Mouse (Mus musculus) E14TG2a.4 (cell line): ENCODE data around the gene A730071L15Rik.

ENCODE experiments used
- H3K27me3 ChIP-seq: 2 replicates; pipeline ENCODE4 v1.6.1; 2014; ENCODE audit warnings: low read length, control low read depth; ENCODE audit not compliant: insufficient read depth
- H3K36me3 ChIP-seq: 2 replicates; pipeline ENCODE4 v1.6.1; 2014; ENCODE audit warnings: low read length, control low read depth; ENCODE audit not compliant: insufficient read depth
- H3K4me1 ChIP-seq: replicated peaks from 2 replicates; pipeline ENCODE4 v1.6.1; 2014; ENCODE audit warnings: low read depth, low read length, control low read depth
- H3K4me3 ChIP-seq: replicated peaks from 2 replicates; pipeline ENCODE4 v1.5.1; 2014; ENCODE audit warnings: mild to moderate bottlenecking, low read length
- H3K9me3 ChIP-seq: 2 replicates; pipeline ENCODE4 v1.6.1; 2014; ENCODE audit warnings: low read length, control low read depth
- CTCF ChIP-seq: conservative IDR thresholded peaks from 2 replicates; pipeline ENCODE4 v1.5.1; 2014; ENCODE audit warnings: low read length
- NANOG ChIP-seq: IDR thresholded peaks from 2 replicates; pipeline ENCODE4 v1.6.1; 2014; ENCODE audit warnings: borderline replicate concordance, low read length, mixed read lengths
- POU5F1 ChIP-seq: IDR thresholded peaks from 2 replicates; pipeline ENCODE4 v1.6.1; 2014; ENCODE audit warnings: low read length, borderline replicate concordance

Gene A730071L15Rik

DNA sequence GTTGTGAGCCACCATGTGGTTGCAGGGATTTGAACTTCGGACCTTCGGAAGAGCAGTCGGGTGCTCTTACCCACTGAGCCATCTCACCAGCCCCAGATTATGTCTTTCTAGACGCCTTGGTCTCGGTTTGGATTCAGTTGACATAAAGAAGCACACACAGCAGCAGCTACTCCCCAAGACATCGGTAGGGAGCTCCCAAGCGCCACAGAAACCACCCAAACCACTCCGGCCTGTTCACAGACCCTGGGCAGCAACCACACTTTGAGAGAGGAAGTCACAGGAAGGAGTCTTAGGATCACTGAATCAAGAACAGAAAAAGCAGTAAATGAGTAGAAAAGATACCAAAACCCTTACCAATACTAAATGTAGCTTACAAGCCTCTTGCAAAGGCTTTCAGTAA is 3.0 kb upstream of the A730071L15Rik start:
- no peak for TF ChIP-seq CTCF
- TF ChIP-seq NANOG = no peak
- TF ChIP-seq POU5F1 = no peak
- Histone ChIP-seq H3K9me3 (no peaks in the 10 kb centered on the region), H3K4me1 (peaks cover 66% of the 10 kb centered on the region), H3K4me3 (no peak overlapping the region), H3K36me3 (peaks cover 55% of the 10 kb centered on the region), H3K27me3 (no peaks in the 10 kb centered on the region)

DNA sequence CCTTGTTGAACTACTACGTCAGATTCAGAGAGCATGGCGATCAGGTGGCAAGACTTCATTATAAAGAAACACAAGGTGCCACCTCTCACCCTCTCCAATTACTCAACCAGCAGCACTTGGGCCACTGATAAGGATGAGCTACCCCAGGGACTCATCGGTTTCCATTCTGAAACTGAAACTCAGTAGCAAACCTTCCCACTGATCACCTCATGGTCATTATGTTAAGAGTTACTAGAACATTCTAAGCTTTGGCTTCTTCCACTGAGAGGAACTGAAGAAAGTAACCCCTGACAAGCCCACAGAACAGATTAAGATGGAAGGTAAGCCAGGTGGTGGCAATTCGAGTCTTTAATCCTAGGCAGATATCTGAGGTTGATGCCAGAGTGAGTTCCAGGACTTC is 1.4 kb upstream of the A730071L15Rik start:
- TF ChIP-seq POU5F1 (no peak), CTCF (no peak), NANOG (no peak)
- Histone ChIP-seq H3K9me3 (no peaks in the 10 kb centered on the region), H3K36me3 (peaks cover 39% of the 10 kb centered on the region), H3K4me3 (peak overlapping the region; percentile 100; the same call in 1 of the 2 replicates), H3K27me3 (no peaks in the 10 kb centered on the region), H3K4me1 (peaks cover 62% of the 10 kb centered on the region)

DNA sequence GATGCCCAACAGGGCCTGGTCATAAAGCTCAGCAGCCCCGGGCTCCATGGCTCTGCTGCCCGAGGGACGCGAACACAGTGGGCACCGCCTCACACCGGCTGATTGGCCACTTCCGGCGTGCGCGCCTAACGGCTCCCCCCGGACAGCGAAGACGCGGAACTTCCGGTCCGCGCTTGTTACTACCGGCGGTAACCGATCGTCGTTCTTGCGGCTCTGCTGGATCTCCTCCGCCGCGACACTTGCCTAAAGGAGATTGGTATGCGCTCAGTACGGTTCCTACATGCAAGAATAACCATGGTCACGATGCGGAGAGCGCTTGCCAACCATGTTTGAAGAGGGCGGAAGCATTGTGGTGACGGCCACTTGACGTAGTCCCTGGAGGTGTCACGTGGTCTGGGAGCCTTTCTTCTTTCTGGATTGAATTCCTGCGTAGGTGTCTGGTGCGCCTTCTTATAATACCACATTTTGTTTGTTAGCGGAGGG is 299 bp downstream of the A730071L15Rik start, which contains the start of gene Nudcd3:
Gene Nudcd3 (minus strand): TSS at position 329 of the 483 bp plus-strand sequence.
- peaks cover 47% of the 10 kb centered on the region for H3K4me1 ChIP-seq
- no peaks in the 10 kb centered on the region for H3K27me3 ChIP-seq
- no peaks in the 10 kb centered on the region for H3K9me3 ChIP-seq
- H3K36me3 ChIP-seq = peaks cover 24% of the 10 kb centered on the region
- H3K4me3 ChIP-seq = peak within 1 kb of the TSS; percentile 100
- TF ChIP-seq CTCF (no peak), POU5F1 (no peak), NANOG (peak; percentile 63)

DNA sequence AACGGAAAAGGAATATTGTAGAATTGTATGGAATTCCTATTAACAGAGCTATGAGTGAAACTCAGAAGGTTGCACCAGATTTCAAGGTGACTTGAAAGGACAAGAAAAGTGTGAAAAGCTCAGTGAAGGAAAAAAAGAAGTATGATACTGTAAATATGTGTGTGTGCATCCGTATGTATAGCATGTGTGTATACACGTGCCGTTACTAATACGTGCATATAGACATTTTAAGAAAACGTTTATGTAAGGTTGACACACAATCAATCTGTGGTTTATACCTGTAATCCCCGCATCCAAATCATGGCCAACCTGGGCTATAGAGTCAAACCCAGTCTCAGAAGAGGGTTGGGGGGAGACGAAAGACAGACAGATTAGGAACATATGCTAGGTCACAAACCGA is 741 bp downstream of the A730071L15Rik start:
- Histone ChIP-seq H3K4me3 (peak overlapping the region; percentile 100), H3K27me3 (0 out of 2 replicates have a peak, but pooled peaks cover 3% of the 10 kb centered on the region), H3K4me1 (peaks cover 44% of the 10 kb centered on the region), H3K9me3 (peaks cover 2% of the 10 kb centered on the region; the same call in 1 of the 2 replicates), H3K36me3 (peaks cover 24% of the 10 kb centered on the region)
- TF ChIP-seq CTCF = no peak
- TF ChIP-seq POU5F1 = no peak
- no peak for TF ChIP-seq NANOG

DNA sequence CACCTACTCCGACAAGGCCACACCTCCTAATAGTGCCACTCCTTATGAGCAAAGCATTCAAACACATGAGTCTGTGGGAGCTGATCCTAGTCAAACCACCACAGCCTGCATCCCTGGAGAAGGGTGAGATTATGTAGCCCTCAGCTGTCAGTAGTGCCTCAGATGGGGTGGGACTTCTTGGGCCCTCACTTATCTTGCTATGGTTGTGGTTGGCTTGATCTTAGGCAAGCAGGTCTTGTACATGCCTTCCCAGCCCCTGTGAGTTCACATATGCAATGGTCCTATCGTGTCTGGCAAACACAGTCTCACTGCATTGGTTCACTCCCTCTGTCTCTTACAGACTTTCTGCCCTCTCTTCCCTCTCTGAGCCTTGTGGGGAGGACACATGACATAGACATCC is 7.3 kb downstream of the A730071L15Rik start:
- Histone ChIP-seq H3K36me3 (no peaks in the 10 kb centered on the region), H3K4me1 (no peaks in the 10 kb centered on the region), H3K27me3 (0 out of 2 replicates have a peak, but pooled peaks cover 5% of the 10 kb centered on the region), H3K9me3 (peaks cover 29% of the 10 kb centered on the region), H3K4me3 (no peak overlapping the region)
- TF ChIP-seq CTCF (no peak), NANOG (no peak), POU5F1 (no peak)

DNA sequence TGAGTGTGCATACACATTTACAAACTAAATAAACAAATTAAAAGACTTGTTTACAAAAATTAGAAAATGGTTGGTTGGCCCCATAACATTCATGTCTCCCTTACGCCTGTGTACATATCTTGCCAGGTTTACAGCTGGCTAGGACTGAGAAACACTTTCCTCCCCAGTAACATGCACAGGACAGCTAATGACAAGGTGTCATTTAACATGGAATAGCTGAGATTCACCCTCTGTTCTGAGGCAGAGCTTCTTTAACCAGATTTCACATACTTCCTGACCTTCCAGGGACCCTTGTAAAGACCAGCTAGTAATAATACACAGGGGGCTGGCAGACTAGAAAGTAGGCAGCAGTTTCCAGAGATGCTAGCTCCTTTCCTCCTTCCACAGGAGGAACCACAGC is 8.3 kb downstream of the A730071L15Rik start:
- Histone ChIP-seq H3K9me3 (peaks cover 29% of the 10 kb centered on the region), H3K27me3 (0 out of 2 replicates have a peak, but pooled peaks cover 5% of the 10 kb centered on the region), H3K36me3 (no peaks in the 10 kb centered on the region), H3K4me3 (no peak overlapping the region), H3K4me1 (no peaks in the 10 kb centered on the region)
- no peak for TF ChIP-seq CTCF
- TF ChIP-seq POU5F1 = no peak
- TF ChIP-seq NANOG = no peak

DNA sequence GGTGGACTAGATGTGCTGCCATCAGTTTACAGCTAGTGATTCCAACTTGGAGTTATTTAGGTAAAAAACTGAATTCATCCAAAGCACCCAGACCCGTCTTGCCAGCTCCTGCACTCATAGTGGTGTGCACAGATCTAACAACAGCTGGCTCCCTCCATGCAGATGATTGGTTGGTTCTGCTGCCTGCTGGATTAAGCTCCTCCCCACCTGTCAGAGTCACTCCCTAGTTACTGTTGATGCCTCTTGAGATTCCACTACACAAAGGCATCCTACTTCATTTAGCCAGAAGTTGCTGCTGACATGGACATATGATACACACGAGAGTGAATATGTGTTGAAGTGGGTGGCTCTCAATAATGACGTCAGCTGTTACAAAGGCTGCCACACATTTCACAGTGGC is 17.0 kb downstream of the A730071L15Rik start:
- Histone ChIP-seq H3K9me3 (no peaks in the 10 kb centered on the region), H3K36me3 (no peaks in the 10 kb centered on the region), H3K27me3 (peaks cover 4% of the 10 kb centered on the region; the same call in 1 of the 2 replicates), H3K4me1 (0 out of 2 replicates have a peak, but pooled peaks cover 3% of the 10 kb centered on the region), H3K4me3 (no peak overlapping the region)
- TF ChIP-seq CTCF (no peak), NANOG (no peak), POU5F1 (no peak)

DNA sequence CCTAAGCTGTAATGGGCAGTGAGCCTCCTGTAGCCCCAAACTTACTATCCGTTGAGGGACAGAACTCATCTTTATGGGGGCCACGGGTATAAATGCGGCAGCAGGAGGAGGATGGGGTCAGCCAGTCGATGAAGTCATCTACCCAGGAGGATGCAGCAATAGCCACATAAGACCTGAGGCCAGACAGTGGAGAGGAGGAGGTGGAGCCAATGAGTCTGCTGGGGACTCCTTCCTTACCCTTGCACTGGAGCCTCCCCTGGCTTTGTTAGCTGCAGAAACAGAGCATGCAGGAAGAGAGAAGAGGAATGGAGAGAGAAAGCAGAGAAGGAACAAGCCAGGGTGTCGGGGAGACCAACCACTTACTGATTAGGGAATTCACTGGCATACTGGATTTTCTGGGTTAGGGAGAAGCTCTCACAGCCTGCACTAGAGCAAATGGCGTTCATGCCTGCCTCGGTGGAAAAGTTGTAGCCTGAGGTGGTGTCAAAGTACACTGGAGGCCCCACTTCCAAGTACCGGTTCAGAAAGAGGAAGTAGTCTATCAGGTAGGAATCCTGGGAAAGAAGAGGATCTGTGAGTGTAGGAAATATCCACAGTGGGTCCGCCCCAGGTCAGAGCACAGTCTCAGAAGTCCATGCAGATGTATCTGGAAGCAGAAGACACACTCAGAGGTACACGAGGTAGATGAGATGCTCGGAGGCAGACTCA is 18.5 kb downstream of the A730071L15Rik start:
- Histone ChIP-seq H3K27me3 (peaks cover 4% of the 10 kb centered on the region; the same call in 1 of the 2 replicates), H3K36me3 (no peaks in the 10 kb centered on the region), H3K4me1 (0 out of 2 replicates have a peak, but pooled peaks cover 3% of the 10 kb centered on the region), H3K9me3 (no peaks in the 10 kb centered on the region), H3K4me3 (no peak overlapping the region)
- TF ChIP-seq POU5F1 = no peak

DNA sequence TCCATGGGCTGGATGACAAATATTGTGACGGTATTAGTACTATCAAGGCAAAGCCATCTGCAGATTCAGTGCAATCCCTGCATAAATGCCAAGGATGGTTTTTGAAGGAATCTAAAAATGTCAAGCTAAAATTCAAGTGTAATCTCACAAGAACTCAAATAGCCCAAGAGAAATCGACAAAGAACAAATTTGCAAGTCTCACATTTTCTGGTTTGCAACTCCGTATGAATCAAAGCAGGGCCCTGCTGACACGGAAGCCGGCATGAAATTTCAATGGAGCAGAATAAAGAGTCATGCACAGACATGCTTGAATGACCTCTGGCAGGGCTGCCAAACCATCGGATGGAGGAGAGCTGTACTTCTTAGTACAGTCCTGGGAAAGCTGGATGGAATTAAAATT is 20.1 kb downstream of the A730071L15Rik start:
- Histone ChIP-seq H3K4me1 (peaks cover 7% of the 10 kb centered on the region; the same call in 1 of the 2 replicates), H3K4me3 (no peak overlapping the region), H3K9me3 (no peaks in the 10 kb centered on the region), H3K27me3 (peaks cover 8% of the 10 kb centered on the region; the same call in 1 of the 2 replicates), H3K36me3 (no peaks in the 10 kb centered on the region)
- TF ChIP-seq NANOG (no peak), CTCF (no peak), POU5F1 (no peak)
